Mouse (Mus musculus) megakaryocyte-erythroid progenitor cell, adult 5-6 weeks (primary cell): Measurements from ENCODE around the gene Cdkn2c. TPM values are rescaled to one million over a fixed set of nuclear protein-coding genes. Genes with fewer than 3 reads are reported as not detected.
A peak's percentile ranks its signal among the peaks of the same experiment; 100 is the strongest.

Experiments used
- ATAC-seq: replicated peaks from 2 replicates; pipeline ENCODE4 v1.8.0; 2016; ENCODE audit warnings: mild to moderate bottlenecking, inconsistent platforms; ENCODE audit not compliant: severe bottlenecking, poor library complexity, low FRiP score, low TSS enrichment
- total RNA-seq, 2 experiments: library from RNA; stranded (forward) in 1 of 2; stranded (reverse) in 1 of 2; fragments of 200-1000, 215-1000 nt in 1 of 2; fragments of >200 nt in 1 of 2; fragmentation: Nextera tagmentation in 1 of 2; gene quantifications; 2 replicates each; pipeline ENCODE4 v1.2.3; 2014 to 2017

Cdkn2c gene
- total RNA-seq (2014; fragmentation: Nextera tagmentation): 25.1 and 29.1 TPM in 2 replicates
- total RNA-seq (2017): 32.2 and 32.7 TPM in 2 replicates

GRCm38 (mm10) chr4:109666461-109667269 is at the start of gene Cdkn2c:
Gene Cdkn2c (minus strand): TSS chr4:109667189.
- peak; percentile 67 for ATAC-seq

DNA sequence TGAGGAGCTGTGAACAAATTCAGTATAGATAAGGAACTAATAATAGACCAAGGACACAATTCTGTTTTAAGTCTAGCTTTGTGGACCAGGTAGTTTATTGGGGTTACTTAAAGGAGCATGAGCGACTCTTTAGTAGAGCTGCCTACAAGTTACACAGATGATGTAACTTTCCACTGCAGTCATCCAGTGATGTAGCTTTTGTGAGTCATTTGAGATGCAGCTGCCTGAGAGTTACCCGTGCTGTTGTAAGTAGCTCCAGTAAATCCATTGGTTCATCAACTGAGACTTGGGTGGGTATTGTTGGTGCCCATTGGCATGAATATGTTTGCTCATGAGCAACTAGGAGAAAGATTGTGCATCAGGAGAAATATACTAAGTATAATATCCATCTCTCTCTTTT is 38.4 kb upstream of the Cdkn2c start:
- ATAC-seq: no peak

GRCm38 (mm10) chr4:109703568-109703967 is 36.6 kb upstream of the Cdkn2c start:
- peak; percentile 61 for ATAC-seq

GRCm38 (mm10) chr4:109700727-109701126 is 33.7 kb upstream of the Cdkn2c start:
- peak; percentile 94 for ATAC-seq

DNA sequence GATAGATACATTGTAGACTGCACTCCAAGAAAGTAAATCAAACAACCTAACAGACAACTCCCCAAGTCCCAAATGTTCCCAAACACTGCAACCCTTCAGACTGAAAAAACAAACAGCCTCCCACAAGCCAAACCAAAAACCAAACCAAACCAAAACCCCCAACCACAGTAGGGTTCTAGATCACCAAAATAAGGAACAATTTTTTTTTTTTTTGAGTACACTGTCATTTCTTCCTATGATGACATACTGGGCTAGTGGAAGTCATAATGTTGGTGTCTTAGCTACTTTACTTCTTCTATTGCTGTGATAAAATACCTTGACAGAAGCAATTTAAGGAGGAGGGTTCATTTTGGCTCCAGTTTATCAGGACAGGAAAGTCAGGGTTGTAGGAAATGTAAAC is 25.7 kb upstream of the Cdkn2c start:
- ATAC-seq: no peak

- ATAC-seq: no peak
These were observed 16.6 kb upstream of the Cdkn2c start for GRCm38 (mm10) chr4:109683561-109683960.

GRCm38 (mm10) chr4:109677221-109677620 is 10.2 kb upstream of the Cdkn2c start:
- peak; percentile 5; the same call in 1 of the 2 replicates for ATAC-seq

GRCm38 (mm10) chr4:109676218-109677215 is 9.5 kb upstream of the Cdkn2c start, which contains the start of gene Faf1:
Gene Faf1 (plus strand): TSS chr4:109676588.
- ATAC-seq: peak; percentile 97

DNA sequence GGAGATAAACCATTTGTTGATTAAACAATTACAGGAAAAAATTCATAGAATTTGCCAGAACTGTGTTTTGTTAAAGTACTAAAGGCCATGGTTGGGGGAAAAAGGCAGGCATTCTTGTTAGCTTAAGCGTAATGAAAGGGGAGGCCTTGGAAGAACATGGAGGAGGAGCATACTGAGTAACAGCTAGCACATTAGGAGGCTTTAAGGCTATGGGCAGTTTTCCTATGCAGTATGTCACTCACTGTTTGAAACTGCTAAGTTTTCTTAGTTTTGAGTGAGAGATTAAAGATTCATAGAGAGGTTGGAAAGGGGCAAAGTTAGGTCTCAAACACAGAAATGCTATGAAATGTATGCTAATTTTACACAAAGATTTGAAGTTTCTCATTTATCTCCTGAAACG is 7.1 kb upstream of the Cdkn2c start:
- ATAC-seq: no peak

DNA sequence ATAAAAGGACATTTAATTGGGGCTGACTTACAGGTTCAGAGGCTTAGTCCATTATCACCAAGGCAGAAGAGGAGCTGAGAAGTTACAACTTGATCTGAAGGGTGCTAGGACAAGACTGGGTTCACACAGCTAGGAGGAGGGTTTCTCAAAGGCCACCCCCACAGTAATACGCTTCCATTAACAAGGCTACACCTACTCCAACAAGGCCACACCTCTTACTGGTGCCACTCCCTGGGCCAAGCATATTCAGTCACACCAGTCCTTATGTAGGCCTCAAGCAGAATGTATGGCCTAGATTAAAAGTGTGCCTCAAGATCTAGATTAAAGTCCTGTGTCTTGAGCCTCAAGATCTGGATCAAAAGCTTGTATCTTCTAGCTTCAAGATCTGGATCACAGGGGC is 5.0 kb upstream of the Cdkn2c start:
- ATAC-seq: no peak

DNA sequence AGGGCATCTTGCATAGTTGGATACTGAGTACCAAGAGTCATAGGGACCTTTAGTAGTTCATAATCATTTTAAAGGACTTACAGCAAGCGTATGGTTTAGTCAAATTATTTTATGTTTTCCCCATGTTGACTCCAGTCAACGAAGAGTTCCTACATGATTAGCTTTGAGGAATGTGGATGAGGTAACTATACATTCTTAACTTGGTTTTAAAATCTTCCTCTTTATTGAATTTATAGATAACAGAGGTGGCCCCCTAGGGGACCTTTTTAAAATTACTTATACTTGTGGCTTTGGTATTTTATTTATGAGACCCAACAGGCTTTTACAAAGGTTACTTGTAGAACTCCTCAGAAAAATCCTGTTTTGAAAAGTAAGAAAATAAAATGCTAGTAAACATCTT is 3.2 kb upstream of the Cdkn2c start:
- no peak for ATAC-seq

DNA sequence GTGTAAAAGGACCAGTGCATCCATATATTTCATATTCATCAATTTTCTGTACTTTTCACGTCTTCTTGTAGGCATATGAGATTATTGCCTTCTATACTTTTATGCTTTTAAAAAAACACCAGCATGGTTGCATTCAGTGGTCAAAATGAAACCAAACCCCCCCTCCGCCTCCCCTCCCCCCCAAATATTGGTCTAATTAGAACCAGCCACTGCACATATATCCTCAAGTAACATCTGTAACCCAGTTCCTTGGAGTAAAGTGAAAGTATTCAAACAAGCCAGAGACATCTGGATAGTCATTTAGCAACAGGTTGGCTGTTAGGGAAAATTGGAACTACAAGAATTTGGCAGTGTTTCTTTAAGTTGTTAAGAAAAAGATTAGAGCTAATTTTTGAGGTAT is 529 bp upstream of the Cdkn2c start:
- ATAC-seq: no peak

- ATAC-seq: peak; percentile 42
These were observed 968 bp downstream of the Cdkn2c start for GRCm38 (mm10) chr4:109665982-109666460.

DNA sequence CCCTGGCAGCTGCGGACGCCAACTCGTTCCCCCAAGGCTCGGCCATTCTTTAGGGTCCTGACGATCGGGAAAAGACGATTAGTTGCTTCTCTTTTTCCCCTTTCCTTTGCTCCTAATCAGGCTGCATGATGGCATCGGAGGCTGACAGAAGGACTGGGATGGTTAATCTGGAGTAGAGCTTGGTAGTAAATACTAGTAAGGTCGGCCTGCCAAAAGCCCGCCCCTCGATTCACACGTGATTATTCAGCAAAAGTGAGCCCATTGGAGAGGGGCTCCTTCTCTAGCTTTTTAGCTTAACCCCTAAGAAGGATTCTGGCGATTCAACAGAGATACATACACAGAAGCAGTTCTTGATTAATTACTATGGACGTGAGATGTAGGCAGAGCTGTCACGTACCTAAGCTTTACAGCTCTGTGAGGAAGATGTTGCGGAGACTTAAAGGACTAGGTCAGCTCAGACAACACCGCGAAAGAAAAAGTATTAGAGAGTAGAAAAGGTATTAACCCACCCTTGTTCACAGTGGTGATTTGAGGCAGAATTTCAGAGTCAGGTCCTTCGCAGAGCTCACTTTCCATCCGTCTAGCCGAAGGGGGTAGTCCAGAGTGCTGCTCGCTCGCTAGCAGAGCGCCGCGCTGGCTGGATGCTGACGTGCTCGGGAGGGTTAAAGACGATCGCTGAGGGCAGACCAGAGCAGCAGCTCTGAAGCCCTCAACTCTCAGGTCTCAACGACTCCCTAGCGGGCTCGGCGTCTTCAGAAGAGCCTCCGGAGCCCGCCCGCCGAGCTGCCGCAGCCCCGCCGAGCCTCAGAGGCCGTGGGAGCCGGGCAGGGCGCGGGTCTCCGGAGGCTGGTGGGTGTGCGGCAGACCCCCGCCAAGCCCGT is 1.6 kb downstream of the Cdkn2c start:
- ATAC-seq: peak; percentile 65

DNA sequence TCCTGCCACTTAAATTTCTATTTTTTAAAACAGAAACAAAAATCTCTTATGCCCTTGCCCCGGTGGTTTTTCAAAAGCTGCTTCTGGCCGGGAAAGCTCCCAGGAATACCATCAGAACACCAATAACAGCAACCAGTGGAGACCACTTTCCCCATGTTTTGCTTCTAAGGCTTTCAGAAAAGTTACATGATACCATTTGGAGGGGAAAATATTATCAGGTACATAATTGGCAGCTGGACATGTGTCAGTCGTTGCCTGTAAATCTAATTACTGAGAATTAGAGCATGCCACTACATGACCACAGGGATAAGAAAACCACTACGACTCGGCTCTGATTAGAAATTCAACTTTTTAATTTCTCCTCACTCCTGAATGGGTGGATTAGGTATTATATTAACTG is 2.9 kb downstream of the Cdkn2c start:
- no peak for ATAC-seq

GRCm38 (mm10) chr4:109662271-109662670 is 4.7 kb downstream of the Cdkn2c start:
- no peak for ATAC-seq

DNA sequence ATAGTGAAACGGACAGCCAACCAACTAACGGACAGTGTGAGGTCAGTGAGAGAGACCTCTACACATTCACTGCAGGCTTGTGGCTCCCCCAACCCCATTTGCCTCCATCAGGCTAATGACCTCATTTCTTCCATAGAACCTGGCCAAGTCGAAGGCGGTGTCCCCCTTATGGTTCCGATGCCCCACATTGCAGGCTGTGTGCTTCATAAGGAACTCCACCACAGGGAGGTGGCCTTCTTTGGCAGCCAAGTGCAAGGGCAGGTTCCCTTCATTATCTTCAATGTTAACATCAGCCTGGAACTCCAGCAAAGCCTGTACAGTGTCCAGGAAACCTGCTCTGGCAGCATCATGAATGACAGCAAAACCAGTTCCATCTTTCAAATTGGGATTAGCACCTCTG is 5.8 kb downstream of the Cdkn2c start:
- no peak for ATAC-seq

DNA sequence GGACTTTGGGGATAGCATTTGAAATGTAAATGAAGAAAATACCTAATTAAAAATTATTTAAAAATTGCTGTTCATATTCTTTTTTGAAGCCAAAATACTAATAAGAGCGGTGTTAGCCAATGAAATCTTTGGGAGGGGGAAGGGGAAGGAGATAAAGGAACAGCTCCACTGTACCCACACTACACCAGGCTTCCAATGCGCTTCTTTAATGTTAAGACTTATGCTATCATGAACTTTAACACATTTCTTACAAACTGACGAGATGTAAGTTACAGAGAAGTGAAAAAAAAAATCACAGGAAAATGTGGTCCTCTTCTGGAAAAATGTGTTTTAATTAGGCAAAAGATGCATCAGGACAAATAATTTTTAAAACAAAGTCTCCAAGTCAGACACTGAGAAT is 6.4 kb downstream of the Cdkn2c start:
- no peak for ATAC-seq

- ATAC-seq: no peak
These were observed 7.4 kb downstream of the Cdkn2c start for GRCm38 (mm10) chr4:109659571-109659970.
